Mouse (Mus musculus) hindbrain, embryonic 10.5 days (tissue): ENCODE measurements around the gene Szrd1. TPM values are rescaled to one million over a fixed set of nuclear protein-coding genes. Genes with fewer than 3 reads are reported as not detected.

Source experiments
- DNase-seq: peaks from one replicate; pipeline ENCODE4 v3.0.0-alpha.2; 2017; ENCODE audit warnings: low spot score
- H3K27ac ChIP-seq: fragments of 300-500 bp; sonication (generic); 2 replicates; pipeline ENCODE4 v1.5.1; 2016; ENCODE audit warnings: mild to moderate bottlenecking, moderate library complexity
- H3K27me3 ChIP-seq: fragments of 300-500 bp; sonication (generic); 2 replicates; pipeline ENCODE4 v1.6.1; 2016; ENCODE audit warnings: mild to moderate bottlenecking; ENCODE audit not compliant: poor library complexity, insufficient read depth, severe bottlenecking
- H3K36me3 ChIP-seq: fragments of 300-500 bp; sonication (generic); 2 replicates; pipeline ENCODE4 v1.6.1; 2016; ENCODE audit warnings: mild to moderate bottlenecking, moderate library complexity
- H3K4me1 ChIP-seq: fragments of 300-500 bp; sonication (generic); replicated peaks from 2 replicates; pipeline ENCODE4 v1.6.1; 2016; ENCODE audit warnings: mild to moderate bottlenecking
- H3K4me3 ChIP-seq: fragments of 300-500 bp; sonication (generic); 2 replicates; pipeline ENCODE4 v1.5.1; 2016; ENCODE audit warnings: mild to moderate bottlenecking, moderate library complexity
- H3K9me3 ChIP-seq: fragments of 300-500 bp; sonication (generic); 2 replicates; pipeline ENCODE4 v1.6.1; 2016; ENCODE audit warnings: mild to moderate bottlenecking, moderate library complexity
- WGBS: fragments of 180-500 bp; shearing (Covaris S2); methylation state at CpG from one replicate; pipeline ENCODE4 v1.1.7; 2016; 5-methylcytosine and 5-hydroxymethylcytosine counted together
- polyA plus RNA-seq: library from polyadenylated mRNA; unstranded; fragments of >200 nt; fragmentation: Nextera tagmentation; extraction: Ambion mirVana; gene quantifications from 2 replicates; pipeline ENCODE4 v1.2.1, GENCODE M21; 2016

Gene Szrd1
- polyA plus RNA-seq, 1 experiment from 2014 or later, result 44.1 TPM

DNA sequence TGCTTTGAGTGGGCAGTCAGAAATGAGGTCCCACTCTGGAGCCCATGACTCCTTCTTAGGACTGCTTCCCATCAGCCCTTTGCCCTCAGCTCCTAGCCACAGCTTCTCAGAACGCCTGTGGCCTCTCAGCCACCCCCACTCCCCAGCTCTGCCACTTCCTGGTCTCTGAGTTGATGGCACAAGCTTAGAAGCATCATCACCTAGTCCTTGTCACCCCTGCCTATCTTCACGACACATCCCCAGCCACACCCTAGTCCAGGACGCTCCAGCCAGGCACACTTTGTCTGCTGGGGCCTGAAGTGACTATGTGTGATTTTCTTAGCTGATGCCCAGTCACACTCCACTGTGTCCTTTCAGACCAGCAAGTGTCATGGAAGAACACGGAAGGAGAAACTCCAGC lies 40.6 kb downstream of the Szrd1 start:
- H3K4me1 ChIP-seq, result peaks cover 13% of the 10 kb centered on the region
- WGBS, result 72% methylated on average over 4 of the region's 4 CpGs
- no peaks in the 10 kb centered on the region for H3K9me3 ChIP-seq
- H3K27me3 ChIP-seq, result no peaks in the 10 kb centered on the region
- no peaks in the 10 kb centered on the region for H3K36me3 ChIP-seq
- no peak for DNase-seq
- no peak overlapping the region for H3K27ac ChIP-seq
- no peak overlapping the region for H3K4me3 ChIP-seq

DNA sequence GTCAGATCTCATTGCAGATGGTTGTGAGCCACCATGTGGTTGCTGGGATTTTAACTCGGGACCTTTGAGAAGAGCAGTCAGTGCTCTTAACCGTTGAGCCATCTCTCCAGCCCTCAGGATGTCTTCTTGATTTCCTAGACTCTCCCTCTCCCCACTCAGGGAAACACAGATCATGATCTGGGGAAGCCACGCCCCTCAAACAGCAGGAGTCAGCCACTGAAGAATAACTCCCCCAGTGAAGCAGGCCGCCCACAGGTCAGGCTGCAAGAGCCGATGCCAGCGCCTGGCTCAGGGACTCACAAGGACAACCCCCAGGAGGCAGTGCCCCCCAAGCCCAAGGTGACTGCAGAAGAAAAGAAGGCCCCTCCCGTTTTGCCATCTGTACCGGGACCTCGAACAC lies 42.9 kb downstream of the Szrd1 start:
- no peak overlapping the region for H3K4me3 ChIP-seq
- 15% methylated on average over 9 of the region's 9 CpGs for WGBS
- H3K27ac ChIP-seq, result no peak overlapping the region
- no peaks in the 10 kb centered on the region for H3K27me3 ChIP-seq
- H3K4me1 ChIP-seq, result peaks cover 13% of the 10 kb centered on the region
- no peaks in the 10 kb centered on the region for H3K9me3 ChIP-seq
- no peaks in the 10 kb centered on the region for H3K36me3 ChIP-seq
- DNase-seq, result no peak

GRCm38 (mm10) chr4:141095016-141095415 lies 44.6 kb downstream of the Szrd1 start:
- no peaks in the 10 kb centered on the region for H3K36me3 ChIP-seq
- no peaks in the 10 kb centered on the region for H3K9me3 ChIP-seq

GRCm38 (mm10) chr4:141088714-141089113 lies 50.9 kb downstream of the Szrd1 start:
- WGBS, result 75% methylated on average over 9 of the region's 9 CpGs
- H3K4me1 ChIP-seq, result 0 out of 2 replicates have a peak, but pooled peaks cover 6% of the 10 kb centered on the region
- no peaks in the 10 kb centered on the region for H3K36me3 ChIP-seq
- H3K27me3 ChIP-seq, result no peaks in the 10 kb centered on the region
- no peak for DNase-seq
- no peaks in the 10 kb centered on the region for H3K9me3 ChIP-seq
- H3K27ac ChIP-seq, result no peak overlapping the region
- H3K4me3 ChIP-seq, result no peak overlapping the region

More at GRCm38 (mm10) chr4:141095016-141095415, 44.6 kb downstream of the Szrd1 start:
- H3K4me1 ChIP-seq, result peaks cover 13% of the 10 kb centered on the region
- H3K27me3 ChIP-seq, result no peaks in the 10 kb centered on the region
- no peak overlapping the region for H3K27ac ChIP-seq
- DNase-seq, result no peak
- WGBS, result 79% methylated on average over 10 of the region's 10 CpGs
- H3K4me3 ChIP-seq, result no peak overlapping the region

DNA sequence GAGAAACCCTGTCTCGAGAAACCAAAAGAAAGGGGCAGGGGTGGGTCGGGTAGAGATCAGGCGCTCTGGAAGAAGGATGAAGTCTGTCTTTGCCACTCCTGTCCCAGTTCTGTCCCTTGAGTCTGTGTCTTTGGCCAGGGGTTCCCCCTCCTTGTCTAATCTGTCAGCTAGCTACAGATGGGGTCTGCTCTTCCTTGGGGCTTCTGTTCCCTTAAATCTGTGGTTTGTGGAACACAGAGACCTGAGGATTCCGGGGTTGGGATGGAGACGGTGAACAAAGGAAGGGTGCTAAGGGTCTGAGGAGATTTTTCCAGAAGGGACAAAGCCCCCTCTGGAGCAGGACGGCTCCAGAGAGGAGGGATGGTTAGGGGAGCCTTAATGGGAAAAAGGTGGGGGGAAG lies 51.5 kb downstream of the Szrd1 start, which contains the start of gene Spata21:
Spata21 (plus strand) TSS at position 301 of the 400 bp plus-strand sequence.
- Histone ChIP-seq H3K27ac (no peak within 1 kb of the TSS), H3K4me1 (0 out of 2 replicates have a peak, but pooled peaks cover 6% of the 10 kb centered on the region)

GRCm38 (mm10) chr4:141086862-141087261 lies 52.7 kb downstream of the Szrd1 start:
- Histone ChIP-seq H3K36me3 (no peaks in the 10 kb centered on the region), H3K27me3 (no peaks in the 10 kb centered on the region), H3K4me1 (0 out of 2 replicates have a peak, but pooled peaks cover 6% of the 10 kb centered on the region), H3K27ac (no peak overlapping the region), H3K9me3 (no peaks in the 10 kb centered on the region), H3K4me3 (no peak overlapping the region)
- no peak for DNase-seq
- 76% methylated on average over 10 of the region's 10 CpGs for WGBS

More for the DNA sequence above, 51.5 kb downstream of the Szrd1 start, which contains the start of gene Spata21:
- Histone ChIP-seq H3K9me3 (no peaks in the 10 kb centered on the region), H3K27me3 (no peaks in the 10 kb centered on the region), H3K36me3 (no peaks in the 10 kb centered on the region), H3K4me3 (no peak within 1 kb of the TSS)
- DNase-seq, result no peak
- 76% methylated on average over 6 of the region's 6 CpGs for WGBS

GRCm38 (mm10) chr4:141078510-141079137 lies 61.0 kb downstream of the Szrd1 start:
- Histone ChIP-seq H3K4me3 (peak overlapping the region; percentile 92), H3K36me3 (peaks cover 26% of the 10 kb centered on the region), H3K27me3 (no peaks in the 10 kb centered on the region), H3K27ac (peak overlapping the region; percentile 86), H3K9me3 (no peaks in the 10 kb centered on the region), H3K4me1 (peaks cover 17% of the 10 kb centered on the region)
- DNase-seq, result no peak
- WGBS, result 76% methylated on average over 18 of the region's 18 CpGs

GRCm38 (mm10) chr4:141077681-141078509 lies 61.7 kb downstream of the Szrd1 start, which contains the start of gene Necap2:
Gene Necap2, minus strand, starts transcription at chr4:141078357.
- WGBS, result under 1% methylated on average over 67 of the region's 67 CpGs

GRCm38 (mm10) chr4:141076761-141077506 lies 62.6 kb downstream of the Szrd1 start:
- 85% methylated on average over 17 of the region's 17 CpGs for WGBS
- peaks cover 43% of the 10 kb centered on the region for H3K36me3 ChIP-seq
- no peaks in the 10 kb centered on the region for H3K27me3 ChIP-seq
- H3K4me3 ChIP-seq, result peak overlapping the region; percentile 92
- no peak overlapping the region; the same call in 1 of the 2 replicates for H3K27ac ChIP-seq
- no peak for DNase-seq
- no peaks in the 10 kb centered on the region for H3K9me3 ChIP-seq
- H3K4me1 ChIP-seq, result peaks cover 17% of the 10 kb centered on the region

More at GRCm38 (mm10) chr4:141077681-141078509, 61.7 kb downstream of the Szrd1 start, which contains the start of gene Necap2:
- Histone ChIP-seq H3K9me3 (no peaks in the 10 kb centered on the region), H3K27me3 (no peaks in the 10 kb centered on the region), H3K4me1 (peaks cover 17% of the 10 kb centered on the region), H3K4me3 (peak within 1 kb of the TSS; percentile 92), H3K27ac (peak within 1 kb of the TSS; percentile 86), H3K36me3 (peaks cover 33% of the 10 kb centered on the region)
- DNase-seq, result peak; percentile 96

DNA sequence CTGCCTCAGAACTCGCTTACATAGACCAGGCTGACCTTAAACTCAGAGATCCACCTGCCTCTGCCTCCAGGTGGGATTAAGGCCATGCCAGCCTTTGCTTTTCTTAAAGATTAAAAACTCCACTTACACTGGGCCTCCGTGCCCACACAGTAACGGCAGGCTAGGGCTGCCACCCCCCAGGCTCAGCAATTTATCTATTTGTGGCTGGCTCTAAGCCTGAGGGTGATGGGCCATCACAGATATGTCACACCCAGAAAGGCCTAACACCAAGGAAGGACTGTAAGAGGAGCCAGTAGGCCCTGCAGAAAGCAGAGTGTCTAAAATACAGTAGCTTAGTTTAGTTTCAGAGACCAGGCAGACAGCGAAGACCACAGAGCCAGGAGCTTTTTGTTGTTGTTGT lies 65.5 kb downstream of the Szrd1 start:
- Histone ChIP-seq H3K27me3 (no peaks in the 10 kb centered on the region), H3K9me3 (no peaks in the 10 kb centered on the region), H3K4me1 (peaks cover 17% of the 10 kb centered on the region), H3K4me3 (no peak overlapping the region), H3K36me3 (peaks cover 71% of the 10 kb centered on the region), H3K27ac (no peak overlapping the region)
- WGBS, result 91% methylated on average over 4 of the region's 4 CpGs
- no peak for DNase-seq

- H3K9me3 ChIP-seq, result no peaks in the 10 kb centered on the region
- no peak for DNase-seq
- no peak overlapping the region for H3K4me3 ChIP-seq
- H3K27ac ChIP-seq, result no peak overlapping the region
- H3K36me3 ChIP-seq, result peaks cover 75% of the 10 kb centered on the region
- H3K4me1 ChIP-seq, result peaks cover 17% of the 10 kb centered on the region
- no peaks in the 10 kb centered on the region for H3K27me3 ChIP-seq
- WGBS, result 96% methylated on average over 9 of the region's 9 CpGs
These were observed 65.9 kb downstream of the Szrd1 start for GRCm38 (mm10) chr4:141073661-141074060.

DNA sequence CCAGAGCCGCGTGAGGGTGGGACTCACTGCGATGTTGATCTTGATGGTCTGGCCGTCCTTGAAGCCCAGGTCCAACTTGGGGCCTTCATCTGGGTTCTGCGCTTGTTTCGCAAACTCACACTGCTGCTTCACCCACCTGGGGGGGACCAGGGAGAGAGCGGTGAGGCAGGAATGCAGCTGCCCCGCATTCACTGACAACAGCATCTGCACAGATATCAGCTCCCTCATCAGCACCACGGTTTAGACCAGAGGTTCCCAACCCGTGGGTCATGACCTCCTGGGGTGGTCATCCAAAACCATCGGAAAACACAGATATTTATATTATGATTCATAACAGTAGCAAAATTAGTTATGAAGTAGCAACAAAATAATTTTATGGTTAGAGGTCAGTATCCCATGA lies 67.1 kb downstream of the Szrd1 start:
- WGBS, result 92% methylated on average over 11 of the region's 11 CpGs
- Histone ChIP-seq H3K36me3 (peaks cover 87% of the 10 kb centered on the region), H3K27ac (no peak overlapping the region), H3K4me1 (peaks cover 15% of the 10 kb centered on the region), H3K4me3 (no peak overlapping the region), H3K9me3 (no peaks in the 10 kb centered on the region), H3K27me3 (no peaks in the 10 kb centered on the region)
- DNase-seq, result no peak
